Mouse (Mus musculus) MEL (cell line): Measurements from ENCODE around the gene Wdr78. TPM values are rescaled to one million over a fixed set of nuclear protein-coding genes. Genes with fewer than 3 reads are reported as not detected.

Experiments used
- DNase-seq: peaks from one replicate; pipeline ENCODE4 v3.0.0; 2011; ENCODE audit warnings: low read depth, low spot score
- H3K27ac ChIP-seq: 2 replicates; pipeline ENCODE4 v1.5.1; 2012; ENCODE audit warnings: low read depth, mild to moderate bottlenecking, control low read depth, low read length, moderate library complexity; ENCODE audit not compliant: control insufficient read depth
- H3K27me3 ChIP-seq, 2 experiments: fragments of 150-350 bp in 1 of 2; sonication (generic) in 1 of 2; 2 replicates each; pipeline ENCODE4 v1.6.1; 2012; ENCODE audit warnings: low read length in 2 of 2, mild to moderate bottlenecking in 2 of 2, improper control_type of control experiment in 1 of 2, moderate library complexity in 1 of 2; ENCODE audit not compliant: insufficient read depth in 2 of 2, control insufficient read depth in 1 of 2
- H3K36me3 ChIP-seq, 2 experiments: 2 replicates each; pipeline ENCODE4 v1.6.1; 2012 to 2014; ENCODE audit warnings: low read length in 2 of 2, improper control_type of control experiment in 1 of 2, inconsistent platforms in 1 of 2, mild to moderate bottlenecking in 1 of 2; ENCODE audit not compliant: insufficient read depth in 2 of 2, control insufficient read depth in 1 of 2
- H3K4me1 ChIP-seq, 2 experiments: fragments of 150-350 bp in 1 of 2; sonication (generic) in 1 of 2; 2 replicates each; pipeline ENCODE4 v1.6.1; 2012; ENCODE audit warnings: low read length in 2 of 2, improper control_type of control experiment in 1 of 2, mild to moderate bottlenecking in 1 of 2; ENCODE audit not compliant: insufficient read depth in 2 of 2, control insufficient read depth in 1 of 2
- H3K4me3 ChIP-seq, 2 experiments: fragments of 150-350 bp in 1 of 2; sonication (generic) in 1 of 2; 2 replicates each; pipeline ENCODE4 v1.5.1; 2012; ENCODE audit warnings: low read depth in 2 of 2, low read length in 2 of 2, mild to moderate bottlenecking in 2 of 2, moderate library complexity in 2 of 2, control low read depth in 1 of 2, improper control_type of control experiment in 1 of 2; ENCODE audit not compliant: control insufficient read depth in 1 of 2, insufficient read depth in 1 of 2
- H3K79me2 ChIP-seq: 2 replicates; pipeline ENCODE4 v1.6.1; 2012; ENCODE audit warnings: mild to moderate bottlenecking, low read length, moderate library complexity; ENCODE audit not compliant: control insufficient read depth, poor library complexity, insufficient read depth
- H3K9ac ChIP-seq: 2 replicates; pipeline ENCODE4 v1.6.1; 2012; ENCODE audit warnings: low read depth, mild to moderate bottlenecking, control low read depth, low read length, moderate library complexity; ENCODE audit not compliant: control insufficient read depth, poor library complexity, severe bottlenecking
- H3K9me3 ChIP-seq: fragments of 150-350 bp; sonication (generic); replicated peaks from 2 replicates; pipeline ENCODE4 v1.6.1; 2012; ENCODE audit warnings: mild to moderate bottlenecking, low read length, improper control_type of control experiment, moderate library complexity; ENCODE audit not compliant: insufficient read depth
- BHLHE40 ChIP-seq: IDR thresholded peaks from 2 replicates; pipeline ENCODE4 v1.6.1; 2012; ENCODE audit warnings: low read depth, mild to moderate bottlenecking, inconsistent platforms, low read length, improper control_type of control experiment, borderline replicate concordance
- CHD1 ChIP-seq: IDR thresholded peaks from 2 replicates; pipeline ENCODE4 v1.6.1; 2012; ENCODE audit warnings: low read depth, mild to moderate bottlenecking, inconsistent platforms, low read length, improper control_type of control experiment
- CTCF ChIP-seq, 3 experiments: IDR thresholded peaks in 2 of 3; conservative IDR thresholded peaks in 1 of 3; 2 replicates each; pipeline ENCODE4 v1.5.1; 2011 to 2012; ENCODE audit warnings: low read length in 3 of 3, low read depth in 2 of 3, mild to moderate bottlenecking in 2 of 3, improper control_type of control experiment in 1 of 3, inconsistent platforms in 1 of 3, mixed read lengths in 1 of 3, moderate library complexity in 1 of 3; ENCODE audit not compliant: control insufficient read depth in 1 of 3, insufficient read depth in 1 of 3, poor library complexity in 1 of 3, severe bottlenecking in 1 of 3
- E2F4 ChIP-seq: IDR thresholded peaks from 2 replicates; pipeline ENCODE4 v1.6.1; 2011; ENCODE audit warnings: low read depth, low read length, improper control_type of control experiment, borderline replicate concordance
- ELF1 ChIP-seq: IDR thresholded peaks from 2 replicates; pipeline ENCODE4 v1.6.1; 2014; ENCODE audit warnings: low read depth, mild to moderate bottlenecking, inconsistent platforms, low read length, improper control_type of control experiment, moderate library complexity
- EP300 ChIP-seq, 2 experiments: IDR thresholded peaks; 2 replicates each; pipeline ENCODE4 v1.6.1; 2011; ENCODE audit warnings: improper control_type of control experiment in 2 of 2, low read length in 2 of 2, low read depth in 1 of 2, mild to moderate bottlenecking in 1 of 2
- GABPA ChIP-seq: IDR thresholded peaks from 2 replicates; pipeline ENCODE4 v1.6.1; 2012; ENCODE audit warnings: low read depth, mild to moderate bottlenecking, inconsistent platforms, low read length, improper control_type of control experiment, moderate library complexity
- GATA1 ChIP-seq: IDR thresholded peaks from 2 replicates; pipeline ENCODE4 v1.6.1; 2011; ENCODE audit warnings: low read depth, low read length, improper control_type of control experiment
- HCFC1 ChIP-seq: IDR thresholded peaks from 2 replicates; pipeline ENCODE4 v1.6.1; 2012; ENCODE audit warnings: low read depth, mild to moderate bottlenecking, inconsistent platforms, low read length, improper control_type of control experiment, moderate library complexity
- MAX ChIP-seq: IDR thresholded peaks from 2 replicates; pipeline ENCODE4 v1.6.1; 2011; ENCODE audit warnings: low read length, improper control_type of control experiment
- MXI1 ChIP-seq: IDR thresholded peaks from 2 replicates; pipeline ENCODE4 v1.6.1; 2011; ENCODE audit warnings: mild to moderate bottlenecking, low read depth, low read length, improper control_type of control experiment
- NELFE ChIP-seq: IDR thresholded peaks from 2 replicates; pipeline ENCODE4 v1.6.1; 2011; ENCODE audit warnings: low read depth, low read length, improper control_type of control experiment
- POLR2AphosphoS2 ChIP-seq: IDR thresholded peaks from 2 replicates; pipeline ENCODE4 v1.6.1; 2011; ENCODE audit warnings: low read length, improper control_type of control experiment
- POLR2AphosphoS5 ChIP-seq: IDR thresholded peaks from 2 replicates; pipeline ENCODE4 v1.6.1; 2012; ENCODE audit warnings: low read depth, borderline replicate concordance, mild to moderate bottlenecking, inconsistent platforms, low read length, moderate library complexity, mixed read lengths
- RAD21 ChIP-seq: IDR thresholded peaks from 2 replicates; pipeline ENCODE4 v1.6.1; 2011; ENCODE audit warnings: mild to moderate bottlenecking, low read depth, low read length, improper control_type of control experiment
- RCOR1 ChIP-seq: IDR thresholded peaks from 2 replicates; pipeline ENCODE4 v1.6.1; 2012; ENCODE audit warnings: low read depth, mild to moderate bottlenecking, inconsistent platforms, low read length, improper control_type of control experiment
- SIN3A ChIP-seq: IDR thresholded peaks from 2 replicates; pipeline ENCODE4 v1.6.1; 2012; ENCODE audit warnings: low read length, improper control_type of control experiment, inconsistent platforms
- SMC3 ChIP-seq: IDR thresholded peaks from 2 replicates; pipeline ENCODE4 v1.6.1; 2011; ENCODE audit warnings: low read depth, low read length, improper control_type of control experiment
- TAL1 ChIP-seq: IDR thresholded peaks from 2 replicates; pipeline ENCODE4 v1.6.1; 2012; ENCODE audit warnings: mild to moderate bottlenecking, inconsistent platforms, low read length, moderate library complexity, mixed read lengths
- USF1 ChIP-seq: IDR thresholded peaks from 2 replicates; pipeline ENCODE4 v1.6.1; 2014; ENCODE audit warnings: low read depth, mild to moderate bottlenecking, inconsistent platforms, low read length, improper control_type of control experiment, moderate library complexity
- USF2 ChIP-seq, 2 experiments: IDR thresholded peaks; 2 replicates each; pipeline ENCODE4 v1.6.1; 2011 to 2012; ENCODE audit warnings: improper control_type of control experiment in 2 of 2, low read length in 2 of 2, borderline replicate concordance in 1 of 2, inconsistent platforms in 1 of 2, low read depth in 1 of 2, mild to moderate bottlenecking in 1 of 2; ENCODE audit not compliant: insufficient read depth in 1 of 2
- ZC3H11A ChIP-seq: IDR thresholded peaks from 2 replicates; pipeline ENCODE4 v1.6.1; 2012; ENCODE audit warnings: low read depth, mild to moderate bottlenecking, inconsistent platforms, low read length, improper control_type of control experiment
- ZKSCAN1 ChIP-seq: IDR thresholded peaks from 2 replicates; pipeline ENCODE4 v1.6.1; 2012; ENCODE audit warnings: low read depth, mild to moderate bottlenecking, inconsistent platforms, low read length, improper control_type of control experiment, moderate library complexity
- polyA plus RNA-seq, 2 experiments: library from polyadenylated mRNA; stranded (reverse) in 1 of 2; unstranded in 1 of 2; fragments of >175 nt in 1 of 2; fragments of >200 nt in 1 of 2; gene quantifications; 2 replicates each; pipeline versions ENCODE4 v1.2.1 to v1.2.4; 2012; ENCODE audit warnings: low replicate concordance in 2 of 2, low read depth in 1 of 2; ENCODE audit not compliant: insufficient read length in 2 of 2, insufficient read depth in 1 of 2, missing spikeins in 1 of 2
- total RNA-seq: library from RNA; depleted of rRNA; stranded (reverse); fragments of 300-350 nt; gene quantifications from 2 replicates; pipeline ENCODE4 v1.2.3, GENCODE M21; 2012

Wdr78 gene
- total and polyA plus RNA-seq, 3 experiments: 0.77 to 1.2 TPM; not detected in 1

DNA sequence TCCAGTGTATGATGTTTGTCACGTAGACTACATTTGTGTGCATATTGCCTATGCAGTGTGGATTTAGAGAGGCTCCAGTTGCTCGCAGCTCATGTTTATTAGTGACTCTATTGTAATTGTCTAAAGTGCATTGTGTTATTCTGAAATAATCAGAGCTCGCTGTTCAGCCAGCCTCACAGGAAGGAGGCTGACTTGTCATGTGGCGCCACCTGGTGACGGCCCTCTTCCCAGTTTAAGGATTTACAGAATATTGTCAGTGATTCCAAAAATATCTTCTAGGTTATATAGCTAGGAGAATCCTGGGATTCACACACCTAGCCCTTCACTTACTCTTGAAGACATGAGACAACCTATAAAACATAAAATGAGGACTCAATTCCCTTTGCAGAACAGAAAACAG, 32.0 kb upstream of the Wdr78 start:
- Histone ChIP-seq H3K36me3 (peaks cover 0 to 38% of the 10 kb centered on the region in 2 experiments; a peak in 2 of 4 replicates), H3K4me1 (no peaks in the 10 kb centered on the region), H3K79me2 (no peaks in the 10 kb centered on the region), H3K9ac (no peak overlapping the region), H3K27ac (no peak overlapping the region), H3K27me3 (no peaks in the 10 kb centered on the region), H3K9me3 (no peaks in the 10 kb centered on the region), H3K4me3 (no peak overlapping the region)
- TF ChIP-seq GABPA (no peak), SMC3 (peak; percentile 79), POLR2AphosphoS5 (no peak), CTCF (IDR thresholded peaks at IDR 0.05 in 2 of 3, conservative IDR thresholded peaks at IDR 0.05 in 1 of 3; ENCODE audit: control insufficient read depth in 1 of 3, insufficient read depth in 1 of 3, low read depth in 2 of 3, low read length in 3 of 3, poor library complexity in 1 of 3, severe bottlenecking in 1 of 3) (peak; percentile 62 to 81 (median 71)), USF1 (no peak), RAD21 (peak; percentile 65), ZC3H11A (peak; percentile 16; the same call in 1 of the 2 replicates)
- peak; percentile 68 for DNase-seq

DNA sequence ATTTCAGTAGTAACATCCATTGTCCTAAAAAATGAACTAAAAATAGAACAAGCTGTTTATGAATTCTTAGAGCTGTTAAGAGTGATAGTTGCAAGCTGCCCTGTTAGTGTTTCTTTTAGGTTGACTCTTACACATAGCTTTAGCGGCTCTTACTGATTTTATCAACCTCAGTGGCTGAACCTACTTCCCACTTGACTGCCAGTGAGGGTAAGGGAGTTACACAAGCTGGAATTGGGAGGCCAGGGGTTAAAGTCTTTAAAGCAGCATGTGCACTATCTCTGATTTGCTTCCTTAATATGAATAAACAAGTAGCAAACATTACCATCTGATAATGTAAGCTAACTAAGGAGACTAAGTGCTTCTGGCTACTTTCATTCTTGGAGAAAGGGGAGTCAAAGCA, 22.6 kb upstream of the Wdr78 start:
- Histone ChIP-seq H3K4me3 (no peak overlapping the region), H3K27me3 (no peaks in the 10 kb centered on the region), H3K27ac (no peak overlapping the region; the same call in 1 of the 2 replicates), H3K9me3 (no peaks in the 10 kb centered on the region)
- peak; percentile 69; the same call in 1 of the 2 replicates for TF ChIP-seq BHLHE40
- no peak for TF ChIP-seq RCOR1
- peak in 1 of 2 experiments; percentile 42; a peak in 1 of 4 replicates for TF ChIP-seq EP300 (IDR thresholded peaks at IDR 0.05; ENCODE audit: low read depth in 1 of 2, low read length in 2 of 2)
- TF ChIP-seq USF2 (IDR thresholded peaks at IDR 0.05; ENCODE audit: borderline replicate concordance in 1 of 2, insufficient read depth in 1 of 2, low read depth in 1 of 2, low read length in 2 of 2): no peak
- 0 out of 2 replicates have a peak, but pooled peaks have one; percentile 50 for TF ChIP-seq SIN3A
- peak; percentile 53 for TF ChIP-seq GATA1
- TF ChIP-seq, all 39 proteins: peak for 4
- Histone ChIP-seq H3K4me1 (peaks cover 5 to 7% of the 10 kb centered on the region in 2 experiments), H3K36me3 (peaks cover 19 to 38% of the 10 kb centered on the region in 2 experiments), H3K79me2 (no peaks in the 10 kb centered on the region; the same call in 1 of the 2 replicates), H3K9ac (no peak overlapping the region)
- peak; percentile 67 for DNase-seq

DNA sequence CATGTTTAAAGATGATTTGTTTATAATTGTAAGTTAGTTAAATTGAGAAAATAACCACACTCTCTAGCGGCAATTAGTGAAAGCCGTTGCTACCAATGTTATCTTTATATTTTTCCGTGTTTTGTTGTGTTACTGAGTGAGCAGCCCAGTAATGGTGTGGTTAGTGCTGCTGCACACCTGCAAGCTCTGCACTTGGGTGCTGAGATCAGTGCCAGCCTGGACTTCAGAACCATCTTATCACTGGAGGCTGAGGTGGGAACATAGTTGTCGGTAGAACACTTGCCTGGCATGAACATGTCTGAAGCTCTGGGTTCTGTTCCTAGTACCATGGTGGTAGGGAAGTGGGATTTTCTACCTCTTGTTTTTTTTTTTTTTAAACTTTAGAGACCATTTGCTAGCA, 12.2 kb upstream of the Wdr78 start:
- no peak for DNase-seq
- peaks cover 27% of the 10 kb centered on the region for H3K79me2 ChIP-seq

More for the DNA sequence above, 12.2 kb upstream of the Wdr78 start:
- peaks cover 8 to 22% of the 10 kb centered on the region in 2 experiments for H3K36me3 ChIP-seq
- peaks cover 9 to 11% of the 10 kb centered on the region in 2 experiments for H3K4me1 ChIP-seq
- no peak for TF ChIP-seq MXI1
- TF ChIP-seq NELFE: no peak
- no peak for TF ChIP-seq EP300 (IDR thresholded peaks at IDR 0.05; ENCODE audit: low read depth in 1 of 2, low read length in 2 of 2)
- TF ChIP-seq HCFC1: no peak
- TF ChIP-seq TAL1: no peak
- no peak for TF ChIP-seq POLR2AphosphoS2
- TF ChIP-seq MAX: no peak
- TF ChIP-seq POLR2AphosphoS5: no peak
- no peak for TF ChIP-seq E2F4
- TF ChIP-seq RAD21: no peak
- TF ChIP-seq CTCF (IDR thresholded peaks at IDR 0.05 in 2 of 3, conservative IDR thresholded peaks at IDR 0.05 in 1 of 3; ENCODE audit: control insufficient read depth in 1 of 3, insufficient read depth in 1 of 3, low read depth in 2 of 3, low read length in 3 of 3, poor library complexity in 1 of 3, severe bottlenecking in 1 of 3): no peak
- no peak for TF ChIP-seq CHD1
- no peak for TF ChIP-seq ZKSCAN1
- TF ChIP-seq ELF1: no peak
- no peak for TF ChIP-seq SMC3
- TF ChIP-seq SIN3A: no peak
- H3K27ac ChIP-seq: no peak overlapping the region
- no peaks in the 10 kb centered on the region for H3K9me3 ChIP-seq
- H3K9ac ChIP-seq: no peak overlapping the region
- H3K4me3 ChIP-seq: no peak overlapping the region
- no peaks in the 10 kb centered on the region for H3K27me3 ChIP-seq
